Mouse (Mus musculus): ENCODE results near the gene St3gal3.

- TF ChIP-seq POLR2AphosphoS2 (IDR thresholded peaks at IDR 0.05; ENCODE audit: low read length) = no peak
- no peak for TF ChIP-seq USF1 (IDR thresholded peaks at IDR 0.05; ENCODE audit: low read depth, low read length)
- TF ChIP-seq TCF12 (IDR thresholded peaks at IDR 0.05; ENCODE audit: low read depth, low read length) = no peak
Measured at GRCm38 (mm10) chr4:118030330-118030729, 104.4 kb downstream of the St3gal3 start.
